Mouse (Mus musculus) lung, postnatal 36 days (tissue): ENCODE results near the gene Cct2.

Source experiments
- DNase-seq: peaks from one replicate; pipeline ENCODE4 v3.0.0; 2022; ENCODE audit warnings: mixed read lengths

Cct2 gene

DNA sequence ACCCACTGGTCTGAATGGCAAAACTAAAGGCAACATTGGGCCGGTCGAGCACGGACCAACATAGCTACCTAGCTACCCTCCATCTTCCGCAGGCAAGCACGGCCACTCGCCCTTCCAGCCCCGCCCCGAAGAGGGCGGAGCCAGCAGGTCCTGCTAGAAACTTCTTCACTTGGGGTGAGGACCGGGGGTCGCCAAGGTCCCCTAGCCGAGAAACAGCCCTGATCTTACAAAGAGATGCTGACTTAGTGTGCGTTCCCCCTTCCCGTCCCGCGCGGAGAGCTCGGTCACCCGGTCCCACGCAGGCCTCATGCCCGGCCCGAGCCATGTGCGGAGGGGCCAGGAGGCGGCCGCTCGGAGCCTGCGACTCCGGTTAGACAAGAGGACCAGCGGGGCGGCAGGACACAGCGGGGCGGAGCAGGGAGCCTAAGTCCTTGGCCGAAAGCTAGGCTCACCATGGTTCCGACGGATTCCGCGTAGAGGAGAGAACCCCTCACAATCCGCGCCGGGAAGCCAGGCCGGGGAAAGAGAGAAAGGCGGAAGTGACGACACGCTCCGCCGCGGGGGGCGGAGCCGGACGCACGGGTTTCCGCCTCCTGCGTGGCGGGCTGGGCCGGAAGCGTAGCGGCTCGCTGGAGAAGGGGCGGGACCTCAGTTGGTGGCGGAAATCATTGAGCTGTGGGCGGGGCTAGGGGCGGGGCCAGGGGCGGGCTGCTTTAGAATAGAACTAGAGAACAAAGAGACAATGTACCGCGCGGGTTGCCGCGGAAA is at the start of gene Cct2:
Gene Cct2, minus strand, starts transcription at position 561 of the 768 bp plus-strand sequence.
- DNase-seq, result peak; percentile 94

GRCm38 (mm10) chr10:117112545-117112944 is 48.9 kb upstream of the Cct2 start:
- peak; percentile 26 for DNase-seq

GRCm38 (mm10) chr10:117111455-117111854 is 47.8 kb upstream of the Cct2 start:
- DNase-seq, result no peak

GRCm38 (mm10) chr10:117110271-117110670 is 46.7 kb upstream of the Cct2 start:
- DNase-seq, result no peak

GRCm38 (mm10) chr10:117106686-117107085 is 43.1 kb upstream of the Cct2 start:
- no peak for DNase-seq

GRCm38 (mm10) chr10:117106244-117106643 is 42.6 kb upstream of the Cct2 start:
- no peak for DNase-seq

DNA sequence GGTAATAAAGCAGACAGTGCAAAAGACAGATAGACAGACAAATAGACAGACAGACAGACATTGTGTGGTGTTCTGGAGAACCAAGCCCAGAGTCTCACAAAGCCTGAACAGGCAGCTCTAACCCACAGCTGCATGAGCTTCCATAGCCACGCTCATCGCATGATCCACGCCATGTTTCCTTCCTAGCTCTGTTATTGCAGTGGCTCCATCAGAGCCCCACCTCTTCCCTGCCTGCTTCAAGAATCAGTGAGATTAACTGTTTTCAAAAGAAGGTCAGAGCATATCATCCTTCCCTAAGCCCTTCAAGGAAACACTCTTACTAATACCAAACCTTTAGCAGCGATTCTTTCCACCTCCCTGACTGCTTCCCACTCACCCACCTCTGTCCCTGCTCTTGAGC is 41.4 kb upstream of the Cct2 start:
- DNase-seq, result no peak

- DNase-seq, result peak; percentile 44
Observed at GRCm38 (mm10) chr10:117103854-117104598, 40.4 kb upstream of the Cct2 start.

DNA sequence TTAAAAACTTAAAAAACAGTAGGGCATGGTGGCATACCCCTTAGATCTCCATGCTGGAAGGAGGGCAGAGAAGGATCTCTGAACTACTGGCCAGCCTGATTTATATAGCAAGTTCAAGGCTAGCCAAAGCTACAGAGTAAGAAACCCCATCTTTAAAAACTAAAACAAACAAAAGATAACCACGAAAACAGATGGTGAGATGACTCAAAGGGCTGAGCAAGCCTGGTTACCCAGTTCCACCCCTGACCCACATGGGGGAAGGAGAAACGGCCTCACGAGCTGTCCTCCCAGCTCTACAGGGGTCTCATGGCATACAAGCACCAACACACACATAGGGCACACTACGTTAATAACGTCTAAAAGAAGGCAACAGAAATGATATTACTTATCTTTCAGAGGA is 36.6 kb upstream of the Cct2 start:
- no peak for DNase-seq

DNA sequence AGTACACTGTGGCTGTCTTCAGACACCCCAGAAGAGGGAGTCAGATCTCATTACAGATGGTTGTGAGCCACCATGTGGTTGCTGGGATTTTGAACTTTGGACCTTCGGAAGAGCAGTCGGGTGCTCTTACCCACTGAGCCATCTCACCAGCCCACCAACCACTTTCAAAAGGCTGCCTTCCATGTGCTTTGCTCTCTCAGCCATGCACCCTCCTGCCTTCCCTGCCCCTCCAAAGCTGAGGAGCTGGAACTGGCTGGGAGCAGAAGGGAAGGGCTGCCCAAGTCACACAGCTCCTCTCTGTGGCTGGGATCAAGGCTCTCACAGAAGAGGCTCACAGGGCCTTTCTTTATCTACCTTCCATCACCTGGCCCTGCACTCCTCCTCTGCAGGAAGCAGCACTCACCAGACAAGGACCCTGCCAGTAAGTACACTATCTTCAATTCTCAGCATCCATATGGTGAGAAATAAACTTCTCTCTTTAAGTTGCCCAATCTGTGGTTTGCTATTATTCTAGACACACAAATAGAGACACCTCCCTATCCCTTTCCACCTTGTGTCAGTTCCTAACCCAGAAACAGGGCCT is 33.6 kb upstream of the Cct2 start:
- DNase-seq, result no peak

DNA sequence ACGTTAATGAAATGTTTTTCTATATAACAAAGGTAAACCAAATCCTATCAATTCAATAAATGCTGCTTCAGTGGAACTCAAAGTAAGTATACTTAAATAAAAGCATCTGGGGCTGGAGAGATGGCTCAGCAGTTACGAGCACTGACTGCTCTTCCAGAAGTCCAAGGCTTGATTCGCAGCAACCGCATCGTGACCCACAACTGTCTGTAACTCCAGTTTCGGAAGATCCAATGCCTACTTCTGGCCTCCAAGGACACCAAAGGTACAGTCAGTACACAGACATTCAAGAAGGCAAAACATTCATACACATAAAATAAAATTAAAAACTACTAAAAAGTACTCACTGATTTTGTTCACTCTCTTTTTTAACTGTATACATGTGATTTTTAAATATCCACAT is 32.5 kb upstream of the Cct2 start:
- DNase-seq, result no peak

DNA sequence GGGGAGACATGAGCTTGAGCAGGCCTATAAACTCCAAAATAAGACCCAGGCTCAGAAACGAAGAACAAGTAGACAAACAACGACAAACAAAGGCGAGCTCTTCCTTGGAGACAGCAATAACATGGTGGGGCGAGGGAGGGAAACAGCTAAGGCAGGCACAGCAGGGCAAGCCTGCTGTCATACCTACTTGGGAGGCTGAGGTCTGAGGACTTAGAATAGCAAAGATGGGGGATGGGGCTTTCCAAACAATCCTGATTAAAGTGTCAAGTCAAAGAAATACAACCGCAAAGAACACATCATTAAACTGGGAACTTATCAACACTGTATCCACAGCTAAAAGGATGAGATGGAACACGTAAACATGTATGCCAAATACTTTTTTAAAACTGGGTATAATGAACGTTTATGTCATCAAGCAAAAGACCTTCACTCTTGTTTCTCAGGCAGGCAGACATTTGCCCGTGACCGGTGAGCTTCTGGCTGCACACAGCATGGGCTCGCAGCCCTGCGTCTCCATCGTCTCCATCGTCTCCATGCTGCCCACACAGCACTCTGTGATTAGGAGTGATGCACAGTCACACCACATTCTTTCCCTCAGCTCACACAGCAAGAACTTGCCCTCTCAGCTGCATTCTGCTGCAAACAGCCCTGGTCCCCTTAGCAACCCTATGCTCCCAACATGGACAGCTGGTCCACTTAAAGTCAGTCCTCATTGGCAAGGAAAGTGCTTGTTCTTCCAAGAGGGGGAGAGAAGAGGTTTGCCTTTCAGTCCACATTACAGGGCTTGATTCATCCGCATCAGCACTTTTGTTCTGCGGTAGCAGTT is 31.1 kb upstream of the Cct2 start:
- DNase-seq, result peak; percentile 66

GRCm38 (mm10) chr10:117089628-117090027 is 26.0 kb upstream of the Cct2 start:
- no peak for DNase-seq

GRCm38 (mm10) chr10:117081914-117082359 is 18.3 kb upstream of the Cct2 start:
- DNase-seq, result no peak

DNA sequence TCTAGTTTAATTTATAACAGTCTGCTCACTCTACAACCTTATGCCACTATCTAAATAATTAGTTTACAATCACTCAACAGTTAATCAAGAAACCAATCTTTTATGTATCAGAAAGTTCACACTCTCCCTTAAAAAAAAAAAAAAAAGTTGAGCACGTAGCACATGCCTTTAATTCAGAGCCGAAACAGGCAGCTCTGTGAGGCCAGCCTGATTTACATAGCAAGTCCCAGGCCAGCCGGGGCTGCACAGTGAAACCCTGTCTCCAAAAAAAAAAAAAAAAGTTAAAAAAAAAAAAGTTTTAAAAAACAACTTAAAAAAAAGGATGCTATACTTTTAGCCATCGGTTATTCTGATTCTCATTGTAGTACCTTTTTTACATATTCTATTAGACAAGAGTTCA is 17.7 kb upstream of the Cct2 start:
- no peak for DNase-seq

DNA sequence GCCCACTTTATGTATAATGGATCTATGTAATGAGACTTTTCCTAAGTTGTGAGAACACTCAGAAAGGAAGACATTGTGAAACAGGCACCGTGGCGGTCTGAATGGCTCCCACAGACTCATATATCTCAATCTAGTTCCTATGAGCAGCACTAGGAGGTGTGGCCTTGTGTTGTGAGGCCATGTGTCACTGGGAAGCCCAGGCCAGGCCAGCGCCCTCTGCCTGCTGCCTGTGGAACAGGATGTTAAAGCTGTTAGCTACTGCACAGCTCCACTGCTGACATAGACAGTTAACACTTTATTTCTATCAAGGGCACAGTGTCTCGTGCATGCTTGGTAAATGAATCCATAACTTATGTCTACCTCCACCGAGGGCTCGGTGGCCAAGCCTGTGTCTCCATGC is 14.7 kb upstream of the Cct2 start:
- peak; percentile 63 for DNase-seq

DNA sequence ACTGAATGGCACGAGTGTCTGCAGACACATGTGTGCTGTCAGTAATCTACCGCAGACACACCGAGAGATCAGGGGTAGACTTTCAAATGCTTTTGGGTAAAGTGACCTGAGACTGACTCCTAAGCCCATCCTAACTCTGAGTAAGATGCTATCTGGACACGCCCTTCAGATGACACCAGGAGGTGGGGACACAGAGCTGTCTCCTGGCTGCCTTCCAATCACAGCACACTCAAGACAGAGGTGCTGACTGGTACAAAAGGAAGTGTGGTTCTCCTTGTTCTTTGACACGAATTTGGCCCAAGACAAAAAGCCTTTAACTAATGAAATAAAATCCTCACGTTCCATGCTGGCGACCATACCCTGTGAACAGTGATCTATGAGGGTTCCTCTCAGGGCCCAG is 9.6 kb upstream of the Cct2 start:
- DNase-seq, result no peak

DNA sequence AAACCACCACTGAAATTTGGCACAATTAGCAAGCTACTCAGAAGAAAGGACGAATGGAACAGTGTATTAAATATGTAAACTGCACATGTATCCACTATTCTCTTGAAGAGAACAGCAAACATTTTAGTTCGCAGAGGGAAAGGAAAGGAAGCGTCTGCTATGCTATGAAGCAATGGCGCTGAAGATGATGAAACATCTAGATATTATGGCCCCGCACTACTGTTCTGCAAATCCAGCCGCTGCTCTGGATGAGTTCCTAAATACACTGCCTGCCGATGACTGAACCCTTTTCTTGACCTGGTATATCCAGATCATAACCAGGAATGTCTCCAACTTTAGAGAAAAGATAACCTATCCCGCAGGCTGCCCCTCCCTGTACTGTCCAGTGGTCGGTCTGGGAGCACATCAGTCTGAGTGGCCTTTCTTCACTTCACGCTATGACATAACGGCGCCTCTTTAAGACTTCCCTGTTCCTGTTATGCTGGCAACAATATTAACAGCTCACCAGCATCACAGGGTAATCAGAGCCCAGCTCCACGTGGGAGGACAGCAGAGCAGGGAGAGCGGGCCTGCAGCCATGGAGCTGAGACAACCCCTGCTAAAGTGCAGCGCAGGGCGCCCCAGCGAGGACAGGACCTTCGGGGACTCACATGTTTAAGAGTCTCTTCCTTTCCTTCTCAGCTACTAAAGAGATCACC is 8.7 kb upstream of the Cct2 start:
- peak; percentile 26 for DNase-seq

DNA sequence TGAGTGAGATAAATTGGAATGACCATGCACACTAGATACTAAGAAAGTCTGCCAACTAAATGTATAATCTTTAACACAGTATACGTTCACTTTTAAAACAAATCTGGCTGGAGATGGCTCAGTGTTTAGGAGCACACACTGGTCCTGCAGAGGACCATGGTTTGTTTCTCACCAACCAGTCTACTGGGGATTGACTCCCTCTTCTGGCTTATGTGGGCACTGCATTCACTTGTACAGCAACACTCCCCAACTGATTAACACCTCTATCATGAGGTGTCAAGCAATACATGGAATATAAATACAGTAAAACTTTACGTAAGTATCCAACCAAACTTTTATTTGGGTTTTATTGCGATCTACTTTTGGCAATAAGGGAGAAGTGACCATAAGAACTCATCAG is 5.5 kb upstream of the Cct2 start:
- no peak for DNase-seq

DNA sequence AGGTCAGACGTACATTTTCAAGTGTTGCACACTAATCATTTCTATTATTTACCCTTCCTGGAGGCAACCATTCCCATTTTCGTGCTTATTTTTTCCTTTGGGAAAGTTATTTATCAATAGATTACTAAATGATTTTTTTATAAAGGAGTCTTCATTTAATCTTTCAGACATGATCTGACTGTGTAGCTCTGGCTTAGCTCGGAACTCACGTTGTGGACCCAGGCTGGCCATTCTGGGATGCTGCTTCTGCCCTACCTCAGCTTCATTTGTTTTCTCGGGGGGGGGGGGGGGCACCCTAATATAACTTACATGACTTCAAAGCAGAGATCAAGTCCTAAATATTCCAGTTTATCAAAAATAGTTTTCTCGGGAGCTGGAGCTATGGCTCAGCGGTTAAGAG is 462 bp upstream of the Cct2 start:
- no peak for DNase-seq

GRCm38 (mm10) chr10:117062894-117063253 is 740 bp downstream of the Cct2 start:
- no peak for DNase-seq

DNA sequence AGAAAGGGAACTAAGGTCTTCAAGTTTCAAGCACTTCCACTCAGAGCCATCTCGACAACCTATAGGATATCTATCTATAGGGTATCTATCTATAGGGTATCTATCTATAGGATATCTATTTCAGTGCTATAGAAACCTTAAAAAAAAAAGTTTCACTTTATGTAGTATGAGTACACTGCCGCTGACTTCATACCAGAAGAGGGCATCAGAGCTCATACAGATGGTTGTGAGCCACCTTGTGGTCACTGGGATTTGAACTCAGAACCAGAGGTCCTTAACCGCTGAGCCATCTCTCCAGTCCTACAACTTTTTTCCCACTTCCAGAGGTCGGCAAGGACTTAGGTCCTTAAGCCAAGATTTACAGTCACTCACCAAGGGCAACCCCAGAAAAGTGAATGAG is 7.9 kb downstream of the Cct2 start:
- DNase-seq, result no peak
